8 mouse cellular contexts compared by ENCODE assay signal in genomic region chr16:33683206-33684161, GRCm38 (mm10). TPM values are rescaled to one million over a fixed set of nuclear protein-coding genes. Genes with fewer than 3 reads are reported as not detected.
DNase-seq lines count a peak whose midpoint lies in the region; ATAC-seq and TF ChIP-seq lines count a peak whose summit lies in the region.

No protein-coding gene starts in this region.

- no peak for TF ChIP-seq POLR2A in lung, adult 2 months (IDR thresholded peaks at IDR 0.05; ENCODE audit: borderline replicate concordance, extremely low read depth, low read depth, low read length)

- peak; percentile 3 for ATAC-seq in activated CD4-positive, CD25-positive, alpha-beta regulatory T cell, adult 4 months
- 0 out of 2 replicates have a peak, but pooled peaks have one; percentile 22 for ATAC-seq in liver, embryonic 12.5 days

- peaks cover 31% of the 10 kb centered on the region for H3K4me1 ChIP-seq in lung, adult 2 months (ENCODE audit: control insufficient read depth, insufficient read depth, low read length)
- H3K4me1 ChIP-seq in liver, embryonic 12.5 days: peaks cover 39% of the 10 kb centered on the region

- 0 out of 2 replicates have a peak, but pooled peaks cover 2% of the 10 kb centered on the region for H3K36me3 ChIP-seq in liver, embryonic 12.5 days

- TF ChIP-seq CTCF in lung, adult 2 months (IDR thresholded peaks at IDR 0.05; ENCODE audit: insufficient read depth, low read length): no peak

- H3K9ac ChIP-seq in liver, embryonic 12.5 days: peak overlapping the region; percentile 90

- no peak for DNase-seq in lung, adult 2 months
- no peak for DNase-seq in lung, postnatal 10 days
- peak; percentile 61 to 62 for DNase-seq in heart, adult 9 months (ENCODE audit: low spot score in 2 of 2)
- DNase-seq in adrenal gland, postnatal 25 days: no peak
- no peak for DNase-seq in left cerebral cortex, adult 8-10 months (ENCODE audit: low spot score in 2 of 2)
- no peak for DNase-seq in left cerebral cortex, adult 18-20 months (ENCODE audit: low spot score in 2 of 2)

- H3K27me3 ChIP-seq in liver, embryonic 12.5 days (replicated peaks): peaks cover 15% of the 10 kb centered on the region; the same call in 1 of the 2 replicates

- peak overlapping the region; percentile 92 for H3K4me3 ChIP-seq in lung, adult 2 months (replicated peaks; ENCODE audit: extremely low read depth, low read depth, low read length)
- peak overlapping the region; percentile 80 for H3K4me3 ChIP-seq in liver, embryonic 12.5 days

- peak overlapping the region; percentile 100 for H3K4me2 ChIP-seq in liver, embryonic 12.5 days

- no peaks in the 10 kb centered on the region for H3K9me3 ChIP-seq in liver, embryonic 12.5 days (replicated peaks)

- peak overlapping the region; percentile 75; the same call in 1 of the 2 replicates for H3K27ac ChIP-seq in liver, embryonic 12.5 days

- 54% methylated on average over 13 of the region's 13 CpGs for WGBS in lung, adult 2 months
- WGBS in liver, embryonic 12.5 days (ENCODE audit: insufficient replicate concordance): 53% methylated on average over 13 of the region's 13 CpGs

RNA-seq across cellular contexts. Expression of gene Heg1, which starts 0.7 kb away (rescaled TPM):
- 150 and 153 TPM in 2 replicates for polyA plus RNA-seq in lung, adult 2 months (2012; rRNA removed)
- polyA plus RNA-seq in activated CD4-positive, CD25-positive, alpha-beta regulatory T cell, adult 4 months (2017; shearing (Covaris generic)): 10 to 100 TPM; 27.0 to 32.0 TPM
- polyA plus RNA-seq in liver, embryonic 12.5 days (2016; fragmentation: Nextera tagmentation; extraction: Ambion mirVana): 8.5 and 8.9 TPM in 2 replicates
- 48.0 and 50.0 TPM in 2 replicates for total RNA-seq in adrenal gland, postnatal 25 days (2021)
- 10 to 100 TPM; 28.1 to 32.8 (median 31.7) TPM for total RNA-seq in left cerebral cortex, adult 8-10 months (2022)
- 10 to 100 TPM; 25.0 to 25.2 TPM for total RNA-seq in left cerebral cortex, adult 18-20 months (2021)

Comparison
In these comparisons a context has a peak if more than half of its experiments do, and no peak if none do; other contexts are left out.
1. DNase-seq: peak in heart, adult 9 months (2 of 2); none in lung, adult 2 months (single experiment), lung, postnatal 10 days (single experiment), adrenal gland, postnatal 25 days (single experiment), left cerebral cortex, adult 8-10 months (0 of 2) and left cerebral cortex, adult 18-20 months (0 of 2).